Mouse (Mus musculus): ENCODE results near the gene Foxm1. TPM values are rescaled to one million over a fixed set of nuclear protein-coding genes. Genes with fewer than 3 reads are reported as not detected.

Gene Foxm1
- polyA plus RNA-seq, 1 experiment from 2014 or later: 7.2 TPM

- H3K4me1 ChIP-seq (ENCODE audit: control insufficient read depth, insufficient read depth, low read depth, low read length): no peaks in the 10 kb centered on the region; the same call in 1 of the 2 replicates
- no peak overlapping the region for H3K4me3 ChIP-seq (ENCODE audit: low read length)
- no peaks in the 10 kb centered on the region for H3K9me3 ChIP-seq (ENCODE audit: control insufficient read depth, low read length)
- peaks cover 6% of the 10 kb centered on the region; the same call in 1 of the 2 replicates for H3K36me3 ChIP-seq (ENCODE audit: control insufficient read depth, insufficient read depth, low read length)
- no peak for ATAC-seq
- no peak overlapping the region for H3K9ac ChIP-seq (ENCODE audit: low read depth, low read length)
- no peaks in the 10 kb centered on the region for H3K27me3 ChIP-seq (replicated peaks; ENCODE audit: control insufficient read depth, insufficient read depth, low read length)
- H3K27ac ChIP-seq (ENCODE audit: low read depth, low read length): no peak overlapping the region
- no peak overlapping the region for H3K4me2 ChIP-seq (ENCODE audit: low read length)
- WGBS: 91% methylated on average over 10 of the region's 10 CpGs
Observed at GRCm38 (mm10) chr6:128345623-128346022, 17.1 kb upstream of the Foxm1 start.

GRCm38 (mm10) chr6:128346782-128347181 lies 16.0 kb upstream of the Foxm1 start:
- H3K4me2 ChIP-seq (ENCODE audit: low read length): no peak overlapping the region
- H3K4me3 ChIP-seq (ENCODE audit: low read length): no peak overlapping the region
- no peak overlapping the region for H3K27ac ChIP-seq (ENCODE audit: low read depth, low read length)
- H3K4me1 ChIP-seq (ENCODE audit: control insufficient read depth, insufficient read depth, low read depth, low read length): no peaks in the 10 kb centered on the region; the same call in 1 of the 2 replicates
- no peak overlapping the region for H3K9ac ChIP-seq (ENCODE audit: low read depth, low read length)
- ATAC-seq: no peak
- WGBS: 83% methylated on average over 6 of the region's 6 CpGs
- no peaks in the 10 kb centered on the region for H3K27me3 ChIP-seq (replicated peaks; ENCODE audit: control insufficient read depth, insufficient read depth, low read length)
- no peaks in the 10 kb centered on the region for H3K9me3 ChIP-seq (ENCODE audit: control insufficient read depth, low read length)
- peaks cover 6% of the 10 kb centered on the region; the same call in 1 of the 2 replicates for H3K36me3 ChIP-seq (ENCODE audit: control insufficient read depth, insufficient read depth, low read length)

GRCm38 (mm10) chr6:128349711-128350110 lies 13.1 kb upstream of the Foxm1 start:
- Histone ChIP-seq H3K27ac (ENCODE audit: low read depth, low read length) (peak overlapping the region; percentile 55), H3K27me3 (replicated peaks; ENCODE audit: control insufficient read depth, insufficient read depth, low read length) (no peaks in the 10 kb centered on the region), H3K4me1 (ENCODE audit: control insufficient read depth, insufficient read depth, low read depth, low read length) (peaks cover 11% of the 10 kb centered on the region), H3K4me3 (ENCODE audit: low read length) (no peak overlapping the region), H3K9me3 (ENCODE audit: control insufficient read depth, low read length) (no peaks in the 10 kb centered on the region), H3K36me3 (ENCODE audit: control insufficient read depth, insufficient read depth, low read length) (no peaks in the 10 kb centered on the region), H3K4me2 (ENCODE audit: low read length) (no peak overlapping the region), H3K9ac (ENCODE audit: low read depth, low read length) (no peak overlapping the region)
- ATAC-seq: peak; percentile 69
- 28% methylated on average over 7 of the region's 7 CpGs for WGBS

GRCm38 (mm10) chr6:128354140-128354539 lies 8.6 kb upstream of the Foxm1 start:
- Histone ChIP-seq H3K4me1 (ENCODE audit: control insufficient read depth, insufficient read depth, low read depth, low read length) (peaks cover 18% of the 10 kb centered on the region), H3K27me3 (replicated peaks; ENCODE audit: control insufficient read depth, insufficient read depth, low read length) (no peaks in the 10 kb centered on the region), H3K4me3 (ENCODE audit: low read length) (no peak overlapping the region; the same call in 1 of the 2 replicates), H3K36me3 (ENCODE audit: control insufficient read depth, insufficient read depth, low read length) (peaks cover 12% of the 10 kb centered on the region), H3K4me2 (ENCODE audit: low read length) (peak overlapping the region; percentile 84), H3K27ac (ENCODE audit: low read depth, low read length) (no peak overlapping the region), H3K9ac (ENCODE audit: low read depth, low read length) (no peak overlapping the region), H3K9me3 (ENCODE audit: control insufficient read depth, low read length) (no peaks in the 10 kb centered on the region)
- ATAC-seq: no peak
- 42% methylated on average over 3 of the region's 3 CpGs for WGBS

- H3K9me3 ChIP-seq (ENCODE audit: control insufficient read depth, low read length): no peaks in the 10 kb centered on the region
- H3K27ac ChIP-seq (ENCODE audit: low read depth, low read length): peak overlapping the region; percentile 94
- H3K27me3 ChIP-seq (replicated peaks; ENCODE audit: control insufficient read depth, insufficient read depth, low read length): no peaks in the 10 kb centered on the region
- H3K4me3 ChIP-seq (ENCODE audit: low read length): peak overlapping the region; percentile 87
- peaks cover 12% of the 10 kb centered on the region for H3K36me3 ChIP-seq (ENCODE audit: control insufficient read depth, insufficient read depth, low read length)
- peak overlapping the region; percentile 92 for H3K9ac ChIP-seq (ENCODE audit: low read depth, low read length)
- 0% methylated on average over 28 of the region's 28 CpGs for WGBS
- H3K4me1 ChIP-seq (ENCODE audit: control insufficient read depth, insufficient read depth, low read depth, low read length): peaks cover 18% of the 10 kb centered on the region
- peak overlapping the region; percentile 84 for H3K4me2 ChIP-seq (ENCODE audit: low read length)
- peak; percentile 75 for ATAC-seq
Observed at GRCm38 (mm10) chr6:128355201-128355681, 7.5 kb upstream of the Foxm1 start.

GRCm38 (mm10) chr6:128355726-128356416 lies 6.9 kb upstream of the Foxm1 start, which contains the start of gene Tulp3:
Tulp3 (minus strand) TSS chr6:128355851.
- peak; percentile 99 for ATAC-seq
- Histone ChIP-seq H3K4me1 (ENCODE audit: control insufficient read depth, insufficient read depth, low read depth, low read length) (peaks cover 20% of the 10 kb centered on the region), H3K27me3 (replicated peaks; ENCODE audit: control insufficient read depth, insufficient read depth, low read length) (no peaks in the 10 kb centered on the region), H3K36me3 (ENCODE audit: control insufficient read depth, insufficient read depth, low read length) (peaks cover 12% of the 10 kb centered on the region), H3K4me3 (ENCODE audit: low read length) (peak within 1 kb of the TSS; percentile 87), H3K27ac (ENCODE audit: low read depth, low read length) (peak within 1 kb of the TSS; percentile 94), H3K4me2 (ENCODE audit: low read length) (peak within 1 kb of the TSS; percentile 84), H3K9ac (ENCODE audit: low read depth, low read length) (peak within 1 kb of the TSS; percentile 92), H3K9me3 (ENCODE audit: control insufficient read depth, low read length) (no peaks in the 10 kb centered on the region)
- WGBS: 0% methylated on average over 37 of the region's 42 CpGs

- WGBS: 4% methylated on average over 2 of the region's 2 CpGs
- Histone ChIP-seq H3K4me1 (ENCODE audit: control insufficient read depth, insufficient read depth, low read depth, low read length) (peaks cover 31% of the 10 kb centered on the region), H3K27me3 (replicated peaks; ENCODE audit: control insufficient read depth, insufficient read depth, low read length) (no peaks in the 10 kb centered on the region), H3K9me3 (ENCODE audit: control insufficient read depth, low read length) (no peaks in the 10 kb centered on the region), H3K36me3 (ENCODE audit: control insufficient read depth, insufficient read depth, low read length) (peaks cover 12% of the 10 kb centered on the region), H3K27ac (ENCODE audit: low read depth, low read length) (no peak overlapping the region), H3K4me3 (ENCODE audit: low read length) (no peak overlapping the region), H3K4me2 (ENCODE audit: low read length) (no peak overlapping the region), H3K9ac (ENCODE audit: low read depth, low read length) (no peak overlapping the region)
- ATAC-seq: no peak
Observed at GRCm38 (mm10) chr6:128358999-128359398, 3.8 kb upstream of the Foxm1 start.

- no peak for ATAC-seq
- peak overlapping the region; percentile 100 for H3K4me2 ChIP-seq (ENCODE audit: low read length)
Observed at GRCm38 (mm10) chr6:128361901-128362300, 866 bp upstream of the Foxm1 start.

GRCm38 (mm10) chr6:128363007-128363825 lies 449 bp downstream of the Foxm1 start:
- Histone ChIP-seq H3K4me3 (ENCODE audit: low read length) (peak overlapping the region; percentile 83), H3K27ac (ENCODE audit: low read depth, low read length) (peak overlapping the region; percentile 89), H3K36me3 (ENCODE audit: control insufficient read depth, insufficient read depth, low read length) (0 out of 2 replicates have a peak, but pooled peaks cover 2% of the 10 kb centered on the region), H3K4me1 (ENCODE audit: control insufficient read depth, insufficient read depth, low read depth, low read length) (peaks cover 17% of the 10 kb centered on the region), H3K9me3 (ENCODE audit: control insufficient read depth, low read length) (no peaks in the 10 kb centered on the region), H3K27me3 (replicated peaks; ENCODE audit: control insufficient read depth, insufficient read depth, low read length) (no peaks in the 10 kb centered on the region), H3K9ac (ENCODE audit: low read depth, low read length) (peak overlapping the region; percentile 77), H3K4me2 (ENCODE audit: low read length) (peak overlapping the region; percentile 100)
- WGBS: under 1% methylated on average over 41 of the region's 46 CpGs
- no peak; the same call in 1 of the 2 replicates for ATAC-seq

More at GRCm38 (mm10) chr6:128361901-128362300, 866 bp upstream of the Foxm1 start:
- H3K9me3 ChIP-seq (ENCODE audit: control insufficient read depth, low read length): no peaks in the 10 kb centered on the region
- peak overlapping the region; percentile 77 for H3K9ac ChIP-seq (ENCODE audit: low read depth, low read length)
- peaks cover 17% of the 10 kb centered on the region for H3K4me1 ChIP-seq (ENCODE audit: control insufficient read depth, insufficient read depth, low read depth, low read length)
- H3K4me3 ChIP-seq (ENCODE audit: low read length): peak overlapping the region; percentile 83
- no peaks in the 10 kb centered on the region for H3K27me3 ChIP-seq (replicated peaks; ENCODE audit: control insufficient read depth, insufficient read depth, low read length)
- WGBS: 9% methylated on average over 9 of the region's 9 CpGs
- H3K27ac ChIP-seq (ENCODE audit: low read depth, low read length): peak overlapping the region; percentile 89
- peaks cover 12% of the 10 kb centered on the region for H3K36me3 ChIP-seq (ENCODE audit: control insufficient read depth, insufficient read depth, low read length)

All from hindbrain, embryonic 16.5 days (tissue).